Mouse (Mus musculus) liver, adult 2 months (tissue): ENCODE results near the gene Rerg.

ENCODE experiments used
- CTCF ChIP-seq: fragments of 200-500 bp; IDR thresholded peaks from 2 replicates; pipeline ENCODE4 v1.5.1; 2011; ENCODE audit warnings: low read depth, low read length, control low read depth
- POLR2A ChIP-seq: fragments of 200-500 bp; IDR thresholded peaks from 2 replicates; pipeline ENCODE4 v1.6.1; 2011; ENCODE audit warnings: low read length, control low read depth; ENCODE audit not compliant: insufficient read depth; ENCODE audit errors: extremely low read depth

DNA sequence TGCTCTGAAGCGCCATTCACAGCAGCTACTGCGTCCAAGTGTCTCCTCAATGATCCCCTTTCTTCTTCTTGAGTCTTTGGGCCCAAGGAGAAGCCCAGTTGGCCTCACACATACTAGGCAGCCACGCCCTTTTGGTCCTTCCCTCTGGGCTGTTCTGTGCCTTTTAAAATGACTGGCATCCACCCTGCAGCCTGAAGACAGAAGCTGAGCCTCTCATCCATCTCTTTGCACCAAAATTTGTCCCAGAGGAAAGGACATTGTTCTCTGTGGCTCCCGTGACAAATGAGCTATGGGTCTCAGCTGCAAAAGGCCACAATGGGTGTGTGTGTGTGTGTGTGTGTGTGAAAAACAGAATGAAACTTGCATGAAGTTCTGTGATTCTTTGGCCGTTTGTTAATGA, 109.7 kb downstream of the Rerg start:
- no peak for TF ChIP-seq POLR2A
- no peak for TF ChIP-seq CTCF
